Mouse (Mus musculus) liver, embryonic 13.5 days (tissue): ENCODE data around the gene Morn3. TPM values are rescaled to one million over a fixed set of nuclear protein-coding genes. Genes with fewer than 3 reads are reported as not detected.
"Not testable (repeated sequence)": the region's sequence is repeated elsewhere in the genome, so short reads cannot be mapped to it uniquely, and the experiment has no call there.

Experiments used
- ATAC-seq: fragments of 200-750 bp; cut with Nextera tagmentation; 2 replicates; pipeline ENCODE4 v1.8.0; 2017; ENCODE audit warnings: low read depth, mild to moderate bottlenecking, moderate number of reproducible peaks, moderate library complexity
- DNase-seq: peaks from one replicate; pipeline ENCODE4 v3.0.0; 2022
- H3K27ac ChIP-seq: fragments of 300-500 bp; sonication (generic); 2 replicates; pipeline ENCODE4 v1.5.1; 2015; ENCODE audit warnings: moderate library complexity, mild to moderate bottlenecking, inconsistent platforms
- H3K27me3 ChIP-seq: fragments of 300-500 bp; sonication (generic); 2 replicates; pipeline ENCODE4 v1.6.1; 2015; ENCODE audit warnings: mild to moderate bottlenecking, inconsistent platforms
- H3K36me3 ChIP-seq: fragments of 300-500 bp; sonication (generic); 2 replicates; pipeline ENCODE4 v1.6.1; 2015; ENCODE audit warnings: mild to moderate bottlenecking, inconsistent platforms
- H3K4me1 ChIP-seq: fragments of 300-500 bp; sonication (generic); replicated peaks from 2 replicates; pipeline ENCODE4 v1.6.1; 2015; ENCODE audit warnings: inconsistent platforms
- H3K4me2 ChIP-seq: fragments of 300-500 bp; sonication (generic); 2 replicates; pipeline ENCODE4 v1.6.1; 2015; ENCODE audit warnings: inconsistent platforms, mild to moderate bottlenecking, moderate library complexity
- H3K4me3 ChIP-seq: fragments of 300-500 bp; sonication (generic); replicated peaks from 2 replicates; pipeline ENCODE4 v1.5.1; 2015; ENCODE audit warnings: mild to moderate bottlenecking, inconsistent platforms
- H3K9ac ChIP-seq: fragments of 300-500 bp; sonication (generic); 2 replicates; pipeline ENCODE4 v1.6.1; 2015; ENCODE audit warnings: mild to moderate bottlenecking, inconsistent platforms
- H3K9me3 ChIP-seq: fragments of 300-500 bp; sonication (generic); replicated peaks from 2 replicates; pipeline ENCODE4 v1.6.1; 2016; ENCODE audit warnings: inconsistent platforms
- WGBS: fragments of 180-500 bp; shearing (Covaris S2); methylation state at CpG from one replicate; pipeline ENCODE4 v1.1.7; 2015; ENCODE audit not compliant: insufficient replicate concordance; 5-methylcytosine and 5-hydroxymethylcytosine counted together
- polyA plus RNA-seq: library from polyadenylated mRNA; unstranded; fragments of >200 nt; fragmentation: Nextera tagmentation; extraction: Ambion mirVana; gene quantifications from 2 replicates; pipeline ENCODE4 v1.2.1, GENCODE M21; 2015

Morn3 gene
- polyA plus RNA-seq, 1 experiment from 2014 or later: not detected

- peaks cover 3% of the 10 kb centered on the region; the same call in 1 of the 2 replicates for H3K9me3 ChIP-seq
- 19% methylated on average over 1 of the region's 1 CpGs for WGBS
- peaks cover 78% of the 10 kb centered on the region for H3K4me1 ChIP-seq
- peak overlapping the region; percentile 62 for H3K9ac ChIP-seq
- H3K27me3 ChIP-seq: no peaks in the 10 kb centered on the region
- no peak for ATAC-seq
- peaks cover 22% of the 10 kb centered on the region for H3K36me3 ChIP-seq
- H3K4me3 ChIP-seq: peak overlapping the region; percentile 36; the same call in 1 of the 2 replicates
- H3K27ac ChIP-seq: peak overlapping the region; percentile 21
- no peak for DNase-seq
- H3K4me2 ChIP-seq: peak overlapping the region; percentile 58; the same call in 1 of the 2 replicates
Observed at GRCm38 (mm10) chr5:123079568-123079967, 32.8 kb upstream of the Morn3 start.

- 1% methylated on average over 35 of the region's 35 CpGs for WGBS
- H3K4me3 ChIP-seq: peak overlapping the region; percentile 92
- H3K36me3 ChIP-seq: peaks cover 22% of the 10 kb centered on the region
- DNase-seq: peak; percentile 72
- H3K9me3 ChIP-seq: peaks cover 3% of the 10 kb centered on the region; the same call in 1 of the 2 replicates
- peak; percentile 76 for ATAC-seq
- peaks cover 55% of the 10 kb centered on the region for H3K4me1 ChIP-seq
- H3K27me3 ChIP-seq: no peaks in the 10 kb centered on the region
- H3K4me2 ChIP-seq: peak overlapping the region; percentile 97
- H3K27ac ChIP-seq: peak overlapping the region; percentile 93
- H3K9ac ChIP-seq: peak overlapping the region; percentile 96
Observed at GRCm38 (mm10) chr5:123076419-123077281, 29.8 kb upstream of the Morn3 start.

GRCm38 (mm10) chr5:123075576-123076418 is 29.0 kb upstream of the Morn3 start:
- H3K36me3 ChIP-seq: peaks cover 18% of the 10 kb centered on the region
- H3K4me3 ChIP-seq: peak overlapping the region; percentile 92
- H3K4me1 ChIP-seq: peaks cover 49% of the 10 kb centered on the region
- 5% methylated on average over 45 of the region's 45 CpGs for WGBS
- H3K4me2 ChIP-seq: peak overlapping the region; percentile 97
- H3K9me3 ChIP-seq: peaks cover 3% of the 10 kb centered on the region; the same call in 1 of the 2 replicates
- DNase-seq (peak; percentile 95), ATAC-seq (peak; percentile 88)
- peak overlapping the region; percentile 96 for H3K9ac ChIP-seq
- H3K27me3 ChIP-seq: no peaks in the 10 kb centered on the region
- H3K27ac ChIP-seq: peak overlapping the region; percentile 93

GRCm38 (mm10) chr5:123068714-123069113 is 21.9 kb upstream of the Morn3 start:
- no peak overlapping the region for H3K4me3 ChIP-seq

GRCm38 (mm10) chr5:123068115-123068514 is 21.3 kb upstream of the Morn3 start, which contains the start of gene Tmem120b:
Tmem120b (plus strand) TSS chr5:123068415.
- Histone ChIP-seq H3K36me3 (no peaks in the 10 kb centered on the region), H3K9me3 (no peaks in the 10 kb centered on the region), H3K27me3 (no peaks in the 10 kb centered on the region), H3K4me1 (peaks cover 10% of the 10 kb centered on the region), H3K9ac (no peak within 1 kb of the TSS), H3K27ac (peak within 1 kb of the TSS; percentile 1; the same call in 1 of the 2 replicates), H3K4me2 (no peak within 1 kb of the TSS), H3K4me3 (no peak within 1 kb of the TSS)
- ATAC-seq: no peak
- 83% methylated on average over 12 of the region's 12 CpGs for WGBS
- DNase-seq: no peak

More at GRCm38 (mm10) chr5:123068714-123069113, 21.9 kb upstream of the Morn3 start:
- DNase-seq (no peak), ATAC-seq (no peak)
- Histone ChIP-seq H3K9ac (no peak overlapping the region), H3K27ac (no peak overlapping the region), H3K27me3 (no peaks in the 10 kb centered on the region), H3K36me3 (no peaks in the 10 kb centered on the region), H3K9me3 (no peaks in the 10 kb centered on the region), H3K4me1 (peaks cover 10% of the 10 kb centered on the region), H3K4me2 (no peak overlapping the region)
- WGBS: 84% methylated on average over 2 of the region's 2 CpGs

DNA sequence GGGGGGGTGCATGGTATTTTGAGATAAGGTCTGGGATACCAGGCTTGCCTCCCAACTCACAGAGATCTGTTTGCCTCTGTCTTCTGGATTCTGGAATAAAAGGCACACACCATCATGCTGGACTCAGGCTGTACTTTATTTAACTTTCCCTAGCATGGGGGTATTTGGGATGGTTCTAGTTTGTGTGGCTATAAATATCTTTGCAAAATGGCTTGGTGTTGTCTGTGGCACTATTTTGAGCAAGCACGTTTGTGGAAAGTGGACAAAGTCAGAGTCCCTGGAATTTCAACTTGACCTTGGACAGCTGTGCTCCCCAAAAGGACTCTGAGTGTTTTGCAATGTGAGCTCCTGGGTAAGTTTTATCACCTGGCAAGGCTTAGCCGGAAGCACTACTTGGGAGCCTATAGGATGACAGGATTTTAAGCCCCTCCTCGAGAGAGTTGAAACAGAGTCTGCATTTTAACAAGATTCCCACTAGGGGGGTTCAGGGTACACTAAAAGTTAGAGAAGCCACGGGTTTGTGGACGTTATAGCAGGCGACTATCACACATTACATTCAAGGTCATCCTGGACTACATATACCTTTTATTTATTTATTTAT is 20.7 kb upstream of the Morn3 start:
- Histone ChIP-seq H3K27ac (peak overlapping the region; percentile 1; the same call in 1 of the 2 replicates), H3K4me1 (peaks cover 10% of the 10 kb centered on the region), H3K4me3 (no peak overlapping the region), H3K4me2 (no peak overlapping the region), H3K36me3 (no peaks in the 10 kb centered on the region), H3K9me3 (no peaks in the 10 kb centered on the region), H3K9ac (no peak overlapping the region), H3K27me3 (no peaks in the 10 kb centered on the region)
- DNase-seq: peak; percentile 47
- 14% methylated on average over 6 of the region's 6 CpGs for WGBS
- ATAC-seq: peak; percentile 79

- Histone ChIP-seq H3K36me3 (no peaks in the 10 kb centered on the region), H3K9me3 (no peaks in the 10 kb centered on the region), H3K4me1 (peaks cover 28% of the 10 kb centered on the region), H3K27me3 (no peaks in the 10 kb centered on the region), H3K9ac (no peak overlapping the region), H3K4me3 (no peak overlapping the region), H3K4me2 (no peak overlapping the region), H3K27ac (no peak overlapping the region)
- DNase-seq (peak; percentile 56), ATAC-seq (no peak)
- 30% methylated on average over 6 of the region's 6 CpGs for WGBS
Observed at GRCm38 (mm10) chr5:123064207-123064606, 17.4 kb upstream of the Morn3 start.

DNA sequence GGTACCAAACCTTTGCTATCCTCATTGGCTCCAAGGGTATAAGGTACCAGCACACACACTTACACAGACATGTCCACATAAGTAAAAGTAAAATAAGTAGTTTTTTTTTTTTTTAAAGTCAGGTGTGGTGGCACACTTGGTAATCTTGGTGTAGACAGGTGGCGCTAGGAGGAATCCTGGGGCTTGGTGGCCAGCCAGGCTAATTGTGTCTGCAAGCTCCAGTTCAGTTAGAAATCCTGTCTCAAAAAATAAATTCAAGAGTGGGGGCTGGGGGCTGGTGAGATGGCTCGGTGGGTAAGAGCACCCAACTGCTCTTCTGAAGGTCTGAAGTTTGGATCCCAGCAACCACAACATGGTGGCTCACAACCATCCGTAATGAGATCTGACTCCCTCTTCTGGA is 16.3 kb upstream of the Morn3 start:
- Histone ChIP-seq H3K27ac (no peak overlapping the region), H3K9ac (no peak overlapping the region), H3K4me2 (no peak overlapping the region), H3K4me1 (peaks cover 38% of the 10 kb centered on the region), H3K4me3 (no peak overlapping the region), H3K27me3 (no peaks in the 10 kb centered on the region), H3K36me3 (no peaks in the 10 kb centered on the region), H3K9me3 (no peaks in the 10 kb centered on the region)
- DNase-seq (no peak), ATAC-seq (no peak)
- WGBS: 74% methylated on average over 3 of the region's 3 CpGs

GRCm38 (mm10) chr5:123061402-123061749 is 14.6 kb upstream of the Morn3 start:
- H3K9ac ChIP-seq, ATAC-seq: not testable (repeated sequence)
- 59% methylated on average over 6 of the region's 6 CpGs for WGBS

DNA sequence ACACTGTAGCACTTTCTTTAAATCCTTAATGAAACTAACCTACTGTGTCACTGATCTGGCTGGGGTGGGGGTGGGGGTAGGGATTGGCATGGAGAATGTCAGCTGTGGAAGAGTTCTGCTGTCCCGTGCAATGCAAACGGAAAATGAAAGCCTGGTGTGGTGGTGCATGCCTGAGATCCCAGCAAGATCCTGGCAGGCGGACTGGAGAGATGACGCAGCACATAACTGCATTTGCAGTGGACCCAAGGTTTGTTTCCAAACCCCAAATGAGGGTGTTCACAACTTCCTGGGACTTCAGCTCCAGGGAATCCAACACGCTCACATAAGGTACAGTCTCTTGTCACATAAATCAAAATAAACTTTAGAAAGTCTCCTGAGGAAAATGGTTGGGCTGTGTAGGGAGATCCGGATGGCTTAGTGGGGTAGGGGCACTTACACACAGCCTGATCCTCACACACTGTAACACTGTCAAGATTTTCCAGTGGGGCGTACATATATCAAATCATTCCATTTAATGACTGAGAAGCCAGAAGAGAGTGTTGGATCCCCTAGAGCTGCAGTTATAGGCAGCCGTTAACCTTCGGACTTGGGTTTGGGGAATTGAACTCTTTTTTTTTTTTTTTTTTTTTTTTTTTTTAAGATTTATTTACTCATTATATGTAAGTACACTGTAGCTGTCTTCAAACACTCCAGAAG is 14.0 kb upstream of the Morn3 start:
- H3K4me2 ChIP-seq: no peak overlapping the region
- peaks cover 33% of the 10 kb centered on the region for H3K4me1 ChIP-seq
- no peaks in the 10 kb centered on the region for H3K27me3 ChIP-seq
- ATAC-seq (no peak), DNase-seq (no peak)
- H3K9me3 ChIP-seq: no peaks in the 10 kb centered on the region
- no peak overlapping the region for H3K27ac ChIP-seq
- 76% methylated on average over 9 of the region's 9 CpGs for WGBS
- H3K36me3 ChIP-seq: no peaks in the 10 kb centered on the region
- no peak overlapping the region for H3K9ac ChIP-seq
- no peak overlapping the region for H3K4me3 ChIP-seq

More at GRCm38 (mm10) chr5:123061402-123061749, 14.6 kb upstream of the Morn3 start:
- H3K27me3 ChIP-seq, H3K4me2 ChIP-seq, H3K27ac ChIP-seq, H3K36me3 ChIP-seq, H3K9me3 ChIP-seq, H3K4me3 ChIP-seq, DNase-seq: not testable (repeated sequence)
- peaks cover 33% of the 10 kb centered on the region for H3K4me1 ChIP-seq
